Mouse (Mus musculus) kidney, postnatal 0 days (tissue): ENCODE results near the gene Cnih2. TPM values are rescaled to one million over a fixed set of nuclear protein-coding genes. Genes with fewer than 3 reads are reported as not detected.
"Not testable (repeated sequence)": the region's sequence is repeated elsewhere in the genome, so short reads cannot be mapped to it uniquely, and the experiment has no call there.

Experiments
- ATAC-seq: fragments of 200-750 bp; cut with Nextera tagmentation; replicated peaks from 2 replicates; pipeline ENCODE4 v1.8.0; 2017; ENCODE audit warnings: low read depth, moderate number of reproducible peaks, moderate TSS enrichment, moderate library complexity; ENCODE audit not compliant: low FRiP score
- DNase-seq: peaks from one replicate; pipeline ENCODE4 v3.0.0-alpha.2; 2016; ENCODE audit warnings: low spot score
- H3K27ac ChIP-seq: fragments of 300-500 bp; sonication (generic); 2 replicates; pipeline ENCODE4 v1.5.1; 2014; ENCODE audit warnings: mild to moderate bottlenecking
- H3K27me3 ChIP-seq: fragments of 300-500 bp; sonication (generic); 2 replicates; pipeline ENCODE4 v1.6.1; 2014; ENCODE audit warnings: low read length, mixed read lengths; ENCODE audit not compliant: insufficient read depth
- H3K36me3 ChIP-seq: fragments of 300-500 bp; sonication (generic); 2 replicates; pipeline ENCODE4 v1.6.1; 2014; ENCODE audit warnings: low read length, mixed read lengths; ENCODE audit not compliant: insufficient read depth
- H3K4me1 ChIP-seq: fragments of 300-500 bp; sonication (generic); replicated peaks from 2 replicates; pipeline ENCODE4 v1.6.1; 2014; ENCODE audit warnings: antibody characterized with exemption, low read length, mixed read lengths; ENCODE audit not compliant: insufficient read depth
- H3K4me2 ChIP-seq: fragments of 300-500 bp; sonication (generic); 2 replicates; pipeline ENCODE4 v1.6.1; 2014; ENCODE audit warnings: mild to moderate bottlenecking, low read length, moderate library complexity, mixed read lengths
- H3K4me3 ChIP-seq: fragments of 300-500 bp; sonication (generic); replicated peaks from 2 replicates; pipeline ENCODE4 v1.5.1; 2014; ENCODE audit warnings: low read depth, low read length
- H3K9ac ChIP-seq: fragments of 300-500 bp; sonication (generic); 2 replicates; pipeline ENCODE4 v1.6.1; 2014; ENCODE audit warnings: low read depth, low read length
- H3K9me3 ChIP-seq: fragments of 300-500 bp; sonication (generic); replicated peaks from 2 replicates; pipeline ENCODE4 v1.6.1; 2016; ENCODE audit warnings: low read length, inconsistent platforms, mixed read lengths
- CTCF ChIP-seq: IDR thresholded peaks from 2 replicates; pipeline ENCODE4 v1.5.1; 2016; ENCODE audit warnings: antibody characterized with exemption, low read depth, mild to moderate bottlenecking, moderate library complexity
- WGBS: fragments of 180-500 bp; shearing (Covaris S2); extraction: QIAGEN DNeasy Blood & Tissue Kit; methylation state at CpG from one replicate; pipeline ENCODE4 v1.1.7; 2014; 5-methylcytosine and 5-hydroxymethylcytosine counted together
- polyA plus RNA-seq: library from polyadenylated mRNA; unstranded; fragments of >200 nt; fragmentation: Nextera tagmentation; extraction: Ambion mirVana; gene quantifications from 2 replicates; pipeline ENCODE4 v1.2.1, GENCODE M21; 2015

Cnih2 gene
- polyA plus RNA-seq, 1 experiment from 2014 or later, result 4.2 TPM

GRCm38 (mm10) chr19:5087884-5088728, 10.2 kb downstream of the Cnih2 start, which contains the start of gene Yif1a:
Yif1a (plus strand) TSS chr19:5088538.
- Histone ChIP-seq H3K27me3 (peaks cover 20% of the 10 kb centered on the region; the same call in 1 of the 2 replicates), H3K27ac (peak within 1 kb of the TSS; percentile 78)
- TF ChIP-seq CTCF, result peak; percentile 66

GRCm38 (mm10) chr19:5086533-5086932, 11.8 kb downstream of the Cnih2 start:
- H3K4me3 ChIP-seq, H3K9ac ChIP-seq, H3K9me3 ChIP-seq, H3K4me2 ChIP-seq, H3K4me1 ChIP-seq, ATAC-seq, H3K36me3 ChIP-seq, H3K27ac ChIP-seq, DNase-seq: not testable (repeated sequence)
- 60% methylated on average over 4 of the region's 4 CpGs for WGBS
- TF ChIP-seq CTCF, result peak; percentile 45; the same call in 1 of the 2 replicates
- peaks cover 31% of the 10 kb centered on the region; the same call in 1 of the 2 replicates for H3K27me3 ChIP-seq

More at GRCm38 (mm10) chr19:5087884-5088728, 10.2 kb downstream of the Cnih2 start, which contains the start of gene Yif1a:
- Histone ChIP-seq H3K4me2 (peak within 1 kb of the TSS; percentile 70), H3K4me3 (peak within 1 kb of the TSS; percentile 67), H3K9ac (peak within 1 kb of the TSS; percentile 63), H3K9me3 (no peaks in the 10 kb centered on the region), H3K36me3 (0 out of 2 replicates have a peak, but pooled peaks cover 10% of the 10 kb centered on the region), H3K4me1 (peaks cover 4% of the 10 kb centered on the region; the same call in 1 of the 2 replicates)
- ATAC-seq (peak; percentile 91), DNase-seq (peak; percentile 100)
- under 1% methylated on average over 58 of the region's 58 CpGs for WGBS

- WGBS, result under 1% methylated on average over 64 of the region's 69 CpGs
- peaks cover 4% of the 10 kb centered on the region; the same call in 1 of the 2 replicates for H3K4me1 ChIP-seq
- H3K4me2 ChIP-seq, result peak within 1 kb of the TSS; percentile 84
- H3K9ac ChIP-seq, result 0 out of 2 replicates have a peak within 1 kb of the TSS, but pooled peaks have one; percentile 32
- no peak for TF ChIP-seq CTCF
- no peak for DNase-seq
- ATAC-seq, result no peak
- peaks cover 31% of the 10 kb centered on the region; the same call in 1 of the 2 replicates for H3K27me3 ChIP-seq
- no peak within 1 kb of the TSS for H3K27ac ChIP-seq
- H3K9me3 ChIP-seq, result no peaks in the 10 kb centered on the region
- peak within 1 kb of the TSS; percentile 41 for H3K4me3 ChIP-seq
- H3K36me3 ChIP-seq, result no peaks in the 10 kb centered on the region
These were observed 13.0 kb downstream of the Cnih2 start, which contains the start of gene Tmem151a for GRCm38 (mm10) chr19:5085145-5085863. Tmem151a (minus strand) TSS chr19:5085531.

GRCm38 (mm10) chr19:5084834-5085144, 13.5 kb downstream of the Cnih2 start:
- H3K9ac ChIP-seq, result no peak overlapping the region
- no peaks in the 10 kb centered on the region for H3K9me3 ChIP-seq
- no peak for ATAC-seq
- DNase-seq, result no peak
- WGBS, result 2% methylated on average over 15 of the region's 15 CpGs
- peaks cover 4% of the 10 kb centered on the region; the same call in 1 of the 2 replicates for H3K4me1 ChIP-seq
- H3K4me3 ChIP-seq, result peak overlapping the region; percentile 41
- TF ChIP-seq CTCF, result no peak
- H3K27ac ChIP-seq, result no peak overlapping the region
- no peaks in the 10 kb centered on the region for H3K36me3 ChIP-seq
- H3K4me2 ChIP-seq, result peak overlapping the region; percentile 84
- peaks cover 31% of the 10 kb centered on the region; the same call in 1 of the 2 replicates for H3K27me3 ChIP-seq

GRCm38 (mm10) chr19:5083961-5084833, 14.1 kb downstream of the Cnih2 start:
- H3K4me3 ChIP-seq, result no peak overlapping the region
- no peak for TF ChIP-seq CTCF
- H3K4me1 ChIP-seq, result peaks cover 4% of the 10 kb centered on the region; the same call in 1 of the 2 replicates
- no peak overlapping the region for H3K9ac ChIP-seq
- no peak for ATAC-seq
- DNase-seq, result no peak
- H3K27me3 ChIP-seq, result peaks cover 31% of the 10 kb centered on the region; the same call in 1 of the 2 replicates
- 77% methylated on average over 3 of the region's 3 CpGs for whole genome bisulfite sequencing
- H3K4me2 ChIP-seq, result no peak overlapping the region
- no peaks in the 10 kb centered on the region for H3K9me3 ChIP-seq
- no peaks in the 10 kb centered on the region for H3K36me3 ChIP-seq
- no peak overlapping the region for H3K27ac ChIP-seq
